Mouse (Mus musculus): ENCODE measurements at regions not wholly inside any gene's neighbourhood (a gene's known extent, or its start where the extent isn't known, plus 50 kb on each side); places are given as distances from the start of the nearest gene placed in this dataset.

DNA sequence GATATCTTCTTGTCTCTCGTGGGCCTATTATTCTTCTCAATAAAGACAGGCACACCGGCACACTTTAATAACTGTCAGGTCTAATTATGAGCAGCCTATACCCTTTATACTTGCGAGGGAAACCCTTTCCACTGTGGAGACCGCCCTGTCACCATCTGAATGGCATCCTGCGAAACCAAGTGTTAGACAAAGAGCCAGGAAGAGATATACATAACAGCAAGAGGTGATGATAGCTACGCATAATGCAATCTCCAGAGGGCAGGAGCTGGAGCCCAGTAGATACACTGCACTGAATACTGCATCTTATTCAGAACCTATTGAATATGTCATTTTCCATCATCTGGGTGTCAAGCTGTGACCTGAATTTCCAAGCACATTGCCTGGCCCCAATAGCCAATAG lies 187.7 kb downstream of the Kit start:
- no peak for DNase-seq (ENCODE audit: low read depth, low spot score)

- no peak for DNase-seq (ENCODE audit: low read depth, low spot score)
Observed at GRCm38 (mm10) chr5:75761459-75762310, 187.0 kb downstream of the Kit start.

DNA sequence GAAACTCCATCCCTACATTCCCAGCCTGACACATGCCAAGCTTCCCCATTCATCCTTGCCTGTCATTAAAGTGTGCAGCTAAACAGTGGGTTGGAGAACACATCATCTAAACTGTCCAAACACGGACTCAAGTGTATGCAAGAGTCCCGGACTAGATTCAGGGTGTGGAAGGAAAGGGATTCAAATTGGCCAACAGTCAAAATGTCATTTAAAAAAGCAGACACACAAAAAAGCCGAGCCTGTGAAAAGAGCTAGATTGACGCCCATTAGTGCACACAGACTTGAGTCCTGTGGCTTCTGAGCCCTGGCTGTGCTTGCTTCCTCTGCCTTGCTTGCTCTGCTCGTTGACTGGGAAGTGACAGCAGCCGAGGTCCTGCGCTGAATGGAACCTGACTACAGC lies 181.5 kb downstream of the Kit start:
- no peak for DNase-seq (ENCODE audit: low read depth, low spot score)

GRCm38 (mm10) chr5:75754356-75754755 lies 179.6 kb downstream of the Kit start:
- no peak for DNase-seq (ENCODE audit: low read depth, low spot score)

GRCm38 (mm10) chr5:75745311-75745710 lies 170.6 kb downstream of the Kit start:
- DNase-seq (ENCODE audit: low read depth, low spot score), result no peak

- DNase-seq (ENCODE audit: low read depth, low spot score), result no peak
Observed at GRCm38 (mm10) chr5:75744475-75745045, 169.8 kb downstream of the Kit start.

DNA sequence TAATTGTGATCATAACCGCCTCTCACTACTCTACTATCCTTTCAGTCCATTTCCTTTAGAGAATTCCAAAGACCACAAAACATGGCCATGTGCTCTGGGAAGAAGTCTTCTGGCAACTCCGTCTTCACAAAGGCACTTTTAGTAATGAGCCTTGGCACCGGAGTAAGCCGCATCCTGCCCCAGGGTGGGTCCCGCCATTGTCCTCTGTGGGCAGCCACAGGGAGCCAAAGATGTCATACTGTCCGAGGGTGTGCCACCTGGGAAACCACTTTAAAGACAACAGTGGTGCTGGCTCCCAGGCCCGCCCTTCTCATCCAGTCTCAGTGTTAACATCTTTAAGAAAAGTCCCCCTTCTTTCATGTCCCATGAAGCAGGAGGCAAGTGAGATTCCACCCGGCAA lies 164.6 kb downstream of the Kit start:
- no peak for DNase-seq (ENCODE audit: low read depth, low spot score)

GRCm38 (mm10) chr5:75738445-75738844 lies 163.7 kb downstream of the Kit start:
- no peak for DNase-seq (ENCODE audit: low read depth, low spot score)

- DNase-seq (ENCODE audit: low read depth, low spot score), result no peak
Observed at GRCm38 (mm10) chr5:75737752-75738151, 163.0 kb downstream of the Kit start.

DNA sequence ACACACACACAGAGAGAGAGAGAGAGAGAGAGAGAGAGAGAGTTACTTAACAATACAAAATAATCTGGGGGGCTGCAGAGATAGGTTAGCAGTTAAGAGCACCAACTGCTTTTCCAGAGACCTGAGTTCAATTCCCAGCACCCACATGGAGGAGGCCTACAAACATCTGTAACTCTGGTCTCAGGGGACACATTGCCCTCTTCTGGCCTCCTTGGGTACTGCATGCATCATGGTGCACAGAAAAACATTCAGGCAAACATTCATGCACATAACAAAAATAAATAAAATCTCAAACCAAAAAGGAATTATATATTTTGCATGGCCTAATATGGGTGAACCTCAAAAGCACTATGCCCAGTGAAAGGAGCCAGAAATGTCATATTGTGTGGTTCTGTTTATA lies 161.6 kb downstream of the Kit start:
- DNase-seq (ENCODE audit: low read depth, low spot score), result no peak

DNA sequence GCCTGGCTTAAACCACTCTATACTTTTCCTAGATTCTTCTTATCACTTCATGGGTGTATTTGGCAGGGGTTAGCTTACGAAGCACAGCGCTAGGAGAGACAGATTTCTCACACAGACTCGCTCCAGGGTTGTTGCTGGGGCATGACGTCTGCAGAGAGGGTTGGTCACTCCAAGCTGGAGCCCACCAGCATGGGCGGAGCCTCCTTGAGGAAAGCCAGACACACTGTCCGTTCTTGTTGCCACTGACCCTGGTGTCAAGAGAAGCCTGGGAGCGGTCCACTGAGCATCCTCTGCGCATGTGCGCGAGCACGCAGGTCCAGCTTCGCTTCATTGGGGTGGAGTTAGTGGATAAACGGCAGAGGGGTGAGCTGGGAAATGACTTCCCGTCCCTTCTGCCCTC lies 159.8 kb downstream of the Kit start:
- DNase-seq (ENCODE audit: low read depth, low spot score), result no peak

GRCm38 (mm10) chr5:75734043-75734442 lies 159.3 kb downstream of the Kit start:
- DNase-seq (ENCODE audit: low read depth, low spot score), result no peak

DNA sequence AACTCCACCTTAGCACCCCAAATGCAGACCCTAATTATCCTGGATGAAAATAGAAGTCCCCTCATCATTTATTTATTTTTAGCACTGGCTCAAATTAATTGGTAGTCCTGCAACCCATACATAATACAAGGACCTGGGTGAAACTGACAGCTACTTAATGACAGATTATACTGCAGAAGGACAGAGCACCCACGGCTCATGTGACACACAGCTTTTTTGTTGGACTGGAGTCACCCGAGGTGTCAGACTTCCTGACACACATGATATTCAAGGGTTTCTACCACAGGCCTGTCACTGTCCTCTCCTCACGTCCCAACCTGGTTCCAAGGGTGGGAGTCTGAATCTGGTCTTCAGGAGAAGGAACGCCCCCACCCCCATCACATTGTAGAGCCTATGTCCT lies 156.5 kb downstream of the Kit start:
- DNase-seq (ENCODE audit: low read depth, low spot score), result no peak

GRCm38 (mm10) chr5:75730698-75731097 lies 156.0 kb downstream of the Kit start:
- no peak for DNase-seq (ENCODE audit: low read depth, low spot score)

DNA sequence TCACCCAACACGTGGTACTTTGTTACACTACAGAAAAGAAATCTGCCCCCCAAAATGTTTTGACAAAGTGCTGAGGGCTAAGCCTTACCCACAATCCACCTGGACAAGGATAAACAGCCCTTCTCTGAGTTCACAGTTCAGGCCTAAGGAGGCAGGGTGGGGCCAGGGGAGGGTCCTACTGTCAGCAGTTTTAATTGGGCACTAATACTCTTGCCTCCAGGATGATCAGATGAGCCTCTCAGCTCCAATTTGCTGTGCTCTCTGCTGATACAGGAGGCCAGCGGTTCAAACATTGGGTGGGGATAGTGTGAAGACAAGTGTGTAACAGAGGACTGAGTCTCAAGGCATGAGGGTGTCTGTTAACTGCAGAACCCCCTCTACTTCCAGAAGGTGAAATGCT lies 146.6 kb downstream of the Kit start:
- DNase-seq (ENCODE audit: low read depth, low spot score), result no peak

DNA sequence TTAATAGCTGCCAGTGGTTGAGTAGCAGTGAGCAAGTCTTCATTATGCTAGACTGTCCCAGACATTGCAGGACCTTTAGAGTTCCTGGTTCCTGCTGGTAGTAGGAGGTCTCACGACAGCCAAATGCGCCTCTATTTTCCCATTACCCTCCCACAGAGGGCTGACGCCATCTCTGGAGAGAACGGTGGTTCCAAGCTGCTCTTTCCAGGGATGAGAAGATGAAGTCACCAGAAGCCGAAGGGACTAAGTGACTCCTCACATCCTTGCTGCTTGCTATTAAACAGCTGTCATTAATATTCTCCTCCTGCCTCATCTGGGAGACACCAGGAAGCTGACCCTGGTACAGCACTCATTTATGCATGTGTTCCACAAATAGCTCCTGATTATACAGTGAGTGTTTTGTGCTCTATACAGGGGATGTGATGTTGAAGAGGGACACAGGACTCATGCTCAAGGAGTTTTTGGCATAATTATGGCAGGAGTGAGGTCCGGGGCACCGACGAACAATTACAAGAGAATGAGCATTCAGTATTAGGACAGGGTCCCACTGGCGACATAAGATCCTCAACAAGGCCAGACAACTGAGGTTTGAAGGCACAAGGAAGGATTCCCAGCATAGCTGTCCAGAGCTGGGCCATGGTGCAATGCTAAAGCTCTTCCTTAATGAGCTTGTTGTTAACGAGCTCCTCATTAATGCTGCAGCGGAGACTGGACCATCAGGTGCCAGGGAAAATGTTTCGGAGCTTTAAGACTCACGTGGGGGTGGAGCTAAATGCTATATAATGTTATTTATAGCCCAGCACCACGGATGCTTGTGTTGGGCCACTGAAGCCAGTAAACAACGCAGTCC lies 145.6 kb downstream of the Kit start:
- DNase-seq (ENCODE audit: low read depth, low spot score), result no peak

DNA sequence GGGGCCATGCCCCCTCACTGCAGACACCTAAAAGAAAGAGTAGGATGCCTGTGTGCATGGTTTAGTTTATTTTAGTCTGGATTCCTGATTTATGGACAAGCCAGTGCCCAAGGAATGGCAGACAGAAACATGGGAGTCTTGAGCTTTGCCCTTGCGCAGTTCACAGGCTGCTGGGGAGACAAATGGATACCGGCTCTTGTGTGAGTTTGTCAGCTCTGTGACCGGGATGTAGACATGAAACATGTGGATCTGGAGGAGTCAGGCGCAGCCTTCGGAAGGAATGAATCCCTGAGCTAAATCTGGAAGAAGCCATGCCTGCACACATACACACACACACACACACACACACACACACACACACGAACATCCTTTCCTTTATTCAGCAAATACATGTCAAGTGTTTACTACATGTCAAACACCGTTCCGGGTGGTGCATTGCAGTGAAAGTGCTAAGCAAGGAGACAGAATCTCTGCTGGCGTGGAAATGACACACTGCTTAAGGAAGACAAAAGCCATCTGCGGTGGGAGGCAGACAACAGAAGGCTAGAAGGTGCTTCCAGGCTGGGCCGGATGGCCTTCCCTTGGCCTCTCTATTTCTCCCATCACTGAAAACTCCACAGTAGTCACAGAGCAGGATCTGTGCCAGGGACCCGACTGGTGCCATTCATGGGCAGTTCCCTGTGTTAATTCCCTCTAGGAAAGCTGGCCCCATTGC lies 144.0 kb downstream of the Kit start:
- DNase-seq (ENCODE audit: low read depth, low spot score), result no peak

Measured in WW6 (cell line).